Mouse (Mus musculus) neural tube, embryonic 13.5 days (tissue): ENCODE measurements around the gene Il9r. TPM values are rescaled to one million over a fixed set of nuclear protein-coding genes. Genes with fewer than 3 reads are reported as not detected.

Source experiments
- ATAC-seq: fragments of 200-750 bp; cut with Nextera tagmentation; 2 replicates; pipeline ENCODE4 v1.8.0; 2017; ENCODE audit warnings: low read depth, mild to moderate bottlenecking, moderate TSS enrichment, moderate library complexity
- H3K27ac ChIP-seq: fragments of 300-500 bp; sonication (generic); replicated peaks from 2 replicates; pipeline ENCODE4 v1.5.1; 2015; ENCODE audit warnings: moderate library complexity, mild to moderate bottlenecking, inconsistent platforms
- H3K27me3 ChIP-seq: fragments of 300-500 bp; sonication (generic); 2 replicates; pipeline ENCODE4 v1.6.1; 2015; ENCODE audit warnings: mild to moderate bottlenecking, inconsistent platforms
- H3K36me3 ChIP-seq: fragments of 300-500 bp; sonication (generic); 2 replicates; pipeline ENCODE4 v1.6.1; 2015; ENCODE audit warnings: mild to moderate bottlenecking, inconsistent platforms
- H3K4me1 ChIP-seq: fragments of 300-500 bp; sonication (generic); replicated peaks from 2 replicates; pipeline ENCODE4 v1.6.1; 2015; ENCODE audit warnings: inconsistent platforms
- H3K4me2 ChIP-seq: fragments of 300-500 bp; sonication (generic); 2 replicates; pipeline ENCODE4 v1.6.1; 2015; ENCODE audit warnings: inconsistent platforms, mild to moderate bottlenecking, moderate library complexity
- H3K4me3 ChIP-seq: fragments of 300-500 bp; sonication (generic); 2 replicates; pipeline ENCODE4 v1.5.1; 2015; ENCODE audit warnings: mild to moderate bottlenecking, inconsistent platforms
- H3K9ac ChIP-seq: fragments of 300-500 bp; sonication (generic); 2 replicates; pipeline ENCODE4 v1.6.1; 2015; ENCODE audit warnings: moderate library complexity, mild to moderate bottlenecking, inconsistent platforms
- H3K9me3 ChIP-seq: fragments of 300-500 bp; sonication (generic); 2 replicates; pipeline ENCODE4 v1.6.1; 2016; ENCODE audit warnings: inconsistent platforms
- WGBS: fragments of 180-500 bp; shearing (Covaris S2); methylation state at CpG from one replicate; pipeline ENCODE4 v1.1.7; 2015; 5-methylcytosine and 5-hydroxymethylcytosine counted together
- polyA plus RNA-seq: library from polyadenylated mRNA; unstranded; fragments of >200 nt; fragmentation: Nextera tagmentation; extraction: Ambion mirVana; gene quantifications from 2 replicates; pipeline ENCODE4 v1.2.1, GENCODE M21; 2015

The Il9r gene
- polyA plus RNA-seq, 1 experiment from 2014 or later: not detected

- Histone ChIP-seq H3K27me3 (no peaks in the 10 kb centered on the region), H3K4me1 (no peaks in the 10 kb centered on the region), H3K9ac (no peak overlapping the region), H3K27ac (no peak overlapping the region), H3K4me2 (no peak overlapping the region), H3K9me3 (no peaks in the 10 kb centered on the region), H3K4me3 (no peak overlapping the region), H3K36me3 (no peaks in the 10 kb centered on the region)
- ATAC-seq: no peak
- WGBS: 46% methylated on average over 11 of the region's 11 CpGs
These were observed 4.1 kb downstream of the Il9r start for GRCm38 (mm10) chr11:32195867-32196540.

DNA sequence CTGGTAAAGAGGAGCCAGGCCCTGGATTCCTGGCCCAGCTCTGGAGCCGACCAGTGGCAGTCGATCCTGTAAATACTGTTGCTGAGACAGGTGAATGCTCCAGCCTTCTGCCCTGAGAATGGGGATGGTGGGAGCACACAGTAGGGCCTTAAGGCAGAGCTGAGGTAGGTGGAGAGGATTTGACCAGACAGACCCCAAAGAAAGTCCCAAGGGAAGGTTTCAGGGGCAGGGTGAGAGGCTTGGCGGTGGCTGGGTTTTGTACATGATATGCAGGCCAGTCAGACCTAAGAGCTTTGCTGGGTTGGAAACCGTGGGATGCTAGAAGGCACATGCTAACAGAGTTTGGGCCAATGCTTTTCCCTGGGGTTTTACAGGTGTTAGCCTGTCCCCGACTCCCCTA, 5.5 kb downstream of the Il9r start:
- no peak overlapping the region for H3K27ac ChIP-seq
- no peak overlapping the region for H3K4me3 ChIP-seq
- no peaks in the 10 kb centered on the region for H3K36me3 ChIP-seq
- no peak for ATAC-seq
- H3K9me3 ChIP-seq: no peaks in the 10 kb centered on the region
- H3K4me1 ChIP-seq: peaks cover 6% of the 10 kb centered on the region; the same call in 1 of the 2 replicates
- H3K9ac ChIP-seq: no peak overlapping the region
- 81% methylated on average over 5 of the region's 5 CpGs for WGBS
- H3K27me3 ChIP-seq: no peaks in the 10 kb centered on the region
- H3K4me2 ChIP-seq: no peak overlapping the region

GRCm38 (mm10) chr11:32194086-32194485, 6.0 kb downstream of the Il9r start:
- WGBS: 83% methylated on average over 10 of the region's 10 CpGs
- H3K4me1 ChIP-seq: peaks cover 6% of the 10 kb centered on the region; the same call in 1 of the 2 replicates
- ATAC-seq: no peak

DNA sequence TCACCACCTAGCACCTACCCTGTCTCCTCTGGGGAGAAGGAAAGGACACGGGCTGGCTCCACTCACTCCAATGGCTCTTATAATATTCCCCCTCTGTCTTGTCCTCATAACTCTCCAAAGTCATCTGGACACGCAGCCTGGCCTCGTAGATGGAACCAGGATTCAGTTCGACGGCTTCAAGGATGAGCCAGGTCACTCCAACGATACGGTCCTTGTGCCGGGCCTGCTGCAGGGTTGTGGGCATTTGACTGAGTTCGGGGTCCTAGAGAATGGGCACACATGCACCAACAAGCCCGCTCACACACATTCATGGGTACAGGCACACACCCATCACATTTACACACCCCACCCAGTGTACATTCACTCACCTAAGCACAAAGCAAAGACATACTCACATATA, 6.9 kb downstream of the Il9r start:
- Histone ChIP-seq H3K27me3 (no peaks in the 10 kb centered on the region), H3K27ac (no peak overlapping the region), H3K9me3 (no peaks in the 10 kb centered on the region), H3K36me3 (no peaks in the 10 kb centered on the region), H3K4me2 (no peak overlapping the region), H3K4me3 (no peak overlapping the region), H3K4me1 (peaks cover 6% of the 10 kb centered on the region; the same call in 1 of the 2 replicates), H3K9ac (no peak overlapping the region)
- 83% methylated on average over 10 of the region's 10 CpGs for WGBS
- no peak for ATAC-seq

More at GRCm38 (mm10) chr11:32194086-32194485, 6.0 kb downstream of the Il9r start:
- H3K4me2 ChIP-seq: no peak overlapping the region
- no peaks in the 10 kb centered on the region for H3K9me3 ChIP-seq
- no peaks in the 10 kb centered on the region for H3K36me3 ChIP-seq
- no peak overlapping the region for H3K27ac ChIP-seq
- no peak overlapping the region for H3K4me3 ChIP-seq
- H3K27me3 ChIP-seq: no peaks in the 10 kb centered on the region
- H3K9ac ChIP-seq: no peak overlapping the region

DNA sequence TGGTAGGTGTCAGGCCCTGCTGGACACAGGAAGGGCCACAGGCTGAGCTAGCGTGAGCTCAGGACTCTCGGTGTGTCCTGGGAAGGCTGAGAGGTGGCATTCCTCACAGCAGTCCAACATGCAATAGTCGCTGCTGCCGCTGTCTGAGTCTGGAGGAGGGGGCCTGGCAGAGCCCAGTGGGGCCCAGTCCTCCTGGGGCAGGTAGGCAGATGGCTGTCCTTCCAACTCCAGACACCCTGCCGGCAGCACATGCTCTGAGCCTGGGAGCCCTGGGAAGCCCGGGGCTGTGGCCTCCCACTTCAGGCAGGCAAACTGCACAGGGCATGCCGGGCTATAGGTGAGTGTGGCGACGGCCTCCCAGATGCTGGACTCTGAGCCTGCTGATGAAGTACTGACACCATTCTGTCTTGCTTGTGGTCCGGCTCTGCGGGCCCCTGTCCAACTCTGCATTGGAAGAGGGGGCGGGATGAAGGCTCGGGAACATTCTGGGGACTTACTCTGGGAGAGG, 9.4 kb downstream of the Il9r start:
- no peak overlapping the region for H3K27ac ChIP-seq
- 82% methylated on average over 13 of the region's 13 CpGs for WGBS

GRCm38 (mm10) chr11:32190119-32190518, 10.0 kb downstream of the Il9r start:
- 78% methylated on average over 9 of the region's 9 CpGs for WGBS
- H3K4me2 ChIP-seq: no peak overlapping the region
- no peaks in the 10 kb centered on the region for H3K36me3 ChIP-seq
- H3K4me1 ChIP-seq: peaks cover 6% of the 10 kb centered on the region; the same call in 1 of the 2 replicates
- no peak overlapping the region for H3K27ac ChIP-seq
- H3K9me3 ChIP-seq: no peaks in the 10 kb centered on the region
- ATAC-seq: peak; percentile 32
- H3K4me3 ChIP-seq: no peak overlapping the region
- H3K27me3 ChIP-seq: no peaks in the 10 kb centered on the region
- H3K9ac ChIP-seq: no peak overlapping the region

More for the DNA sequence above, 9.4 kb downstream of the Il9r start:
- Histone ChIP-seq H3K9ac (no peak overlapping the region), H3K36me3 (no peaks in the 10 kb centered on the region), H3K27me3 (no peaks in the 10 kb centered on the region), H3K9me3 (no peaks in the 10 kb centered on the region), H3K4me3 (no peak overlapping the region), H3K4me1 (peaks cover 6% of the 10 kb centered on the region; the same call in 1 of the 2 replicates), H3K4me2 (no peak overlapping the region)
- peak; percentile 19; the same call in 1 of the 2 replicates for ATAC-seq

DNA sequence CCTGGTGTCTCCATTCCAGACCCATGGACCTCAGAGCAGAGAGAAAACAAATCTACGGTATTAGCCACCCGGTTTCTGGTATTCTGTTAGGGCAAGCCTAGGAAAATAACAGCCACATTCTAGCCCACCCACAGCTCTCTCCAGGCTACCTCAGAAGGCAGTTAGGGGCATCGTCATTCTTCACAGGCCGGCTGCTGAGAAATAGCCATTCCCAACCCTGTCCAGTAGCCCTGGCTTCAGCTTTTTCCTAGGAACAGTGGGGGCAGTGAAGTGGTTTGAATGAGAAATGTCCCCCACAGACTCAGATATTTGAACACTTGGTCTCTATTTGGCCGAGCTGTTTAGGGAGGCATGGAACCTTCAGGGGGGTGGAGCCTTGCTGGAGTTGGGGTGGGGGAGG, 10.6 kb downstream of the Il9r start:
- 60% methylated on average over 5 of the region's 5 CpGs for WGBS
- Histone ChIP-seq H3K36me3 (no peaks in the 10 kb centered on the region), H3K4me3 (no peak overlapping the region)

DNA sequence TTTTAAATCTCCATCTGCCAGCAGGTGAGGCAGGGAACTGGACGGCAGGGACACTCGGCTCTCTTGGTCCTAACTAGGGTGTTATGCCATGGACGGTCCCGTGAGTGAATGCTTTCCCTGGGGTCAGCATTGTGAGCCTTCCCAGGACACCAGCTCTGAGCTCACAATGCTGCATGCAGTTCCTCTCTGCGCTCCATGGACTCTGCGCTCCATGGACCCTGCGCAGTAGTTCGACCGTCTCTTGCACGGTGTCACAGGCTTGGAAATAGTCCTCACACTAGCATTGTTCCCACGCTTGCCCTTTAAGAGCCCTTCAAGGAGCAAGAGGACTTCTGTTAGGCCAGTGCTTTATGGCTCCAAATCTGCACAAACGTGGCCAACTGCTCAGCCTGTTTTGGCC, 11.2 kb downstream of the Il9r start:
- Histone ChIP-seq H3K36me3 (no peaks in the 10 kb centered on the region), H3K4me2 (no peak overlapping the region)

More for the DNA sequence above, 10.6 kb downstream of the Il9r start:
- Histone ChIP-seq H3K9me3 (no peaks in the 10 kb centered on the region), H3K27me3 (no peaks in the 10 kb centered on the region), H3K27ac (no peak overlapping the region), H3K9ac (no peak overlapping the region), H3K4me1 (peaks cover 6% of the 10 kb centered on the region; the same call in 1 of the 2 replicates), H3K4me2 (no peak overlapping the region)
- no peak for ATAC-seq

GRCm38 (mm10) chr11:32187256-32187655, 12.8 kb downstream of the Il9r start:
- peaks cover 6% of the 10 kb centered on the region; the same call in 1 of the 2 replicates for H3K4me1 ChIP-seq
- no peak for ATAC-seq

More for the DNA sequence above, 11.2 kb downstream of the Il9r start:
- no peaks in the 10 kb centered on the region for H3K27me3 ChIP-seq
- no peak overlapping the region for H3K27ac ChIP-seq
- no peak for ATAC-seq
- H3K4me3 ChIP-seq: no peak overlapping the region
- H3K4me1 ChIP-seq: peaks cover 6% of the 10 kb centered on the region; the same call in 1 of the 2 replicates
- no peaks in the 10 kb centered on the region for H3K9me3 ChIP-seq
- no peak overlapping the region for H3K9ac ChIP-seq
- WGBS: 85% methylated on average over 12 of the region's 12 CpGs

DNA sequence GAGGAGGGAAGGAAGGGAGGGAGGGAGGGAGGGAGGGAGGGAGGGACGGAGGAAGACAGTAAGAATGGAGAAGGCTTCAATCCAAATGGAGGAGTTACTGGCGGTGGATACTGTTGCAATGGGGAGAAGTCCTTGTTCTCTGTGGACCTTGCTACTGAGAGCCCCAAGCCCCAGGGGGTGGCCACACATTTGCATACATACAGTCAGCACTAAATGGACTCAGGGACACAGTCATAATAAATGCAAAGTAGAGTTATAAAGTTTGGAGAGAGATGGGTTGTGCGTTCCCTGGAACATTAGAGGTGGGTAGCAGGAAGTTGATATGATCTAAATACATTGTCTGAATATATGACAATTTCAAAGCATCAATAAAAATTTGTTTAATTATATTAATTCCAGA, 14.0 kb downstream of the Il9r start:
- WGBS: 73% methylated on average over 3 of the region's 3 CpGs

More at GRCm38 (mm10) chr11:32187256-32187655, 12.8 kb downstream of the Il9r start:
- no peak overlapping the region for H3K9ac ChIP-seq
- no peaks in the 10 kb centered on the region for H3K9me3 ChIP-seq
- H3K4me2 ChIP-seq: no peak overlapping the region
- no peak overlapping the region for H3K27ac ChIP-seq
- no peaks in the 10 kb centered on the region for H3K27me3 ChIP-seq
- no peaks in the 10 kb centered on the region for H3K36me3 ChIP-seq
- WGBS: 88% methylated on average over 4 of the region's 4 CpGs
- no peak overlapping the region for H3K4me3 ChIP-seq

DNA sequence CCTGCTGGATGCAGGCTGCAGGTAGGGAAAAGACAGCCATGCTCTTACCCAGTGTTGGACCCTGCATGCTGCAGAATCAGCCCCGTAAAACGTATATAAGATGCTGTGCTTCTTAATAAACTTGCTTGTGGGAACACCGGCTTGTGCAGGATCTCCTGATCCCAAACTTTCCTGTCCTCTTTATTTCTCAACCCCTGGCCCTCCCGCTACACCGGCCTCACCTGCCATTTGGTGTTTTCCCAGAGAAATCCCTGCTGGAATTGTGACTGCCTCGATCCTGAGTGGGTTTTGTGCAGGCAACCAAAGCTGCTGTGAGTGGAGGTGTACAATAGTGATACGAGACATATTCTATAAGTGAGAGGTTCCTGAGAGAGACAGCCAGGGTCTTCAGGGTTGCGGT, 15.6 kb downstream of the Il9r start:
- 90% methylated on average over 8 of the region's 8 CpGs for WGBS

More for the DNA sequence above, 14.0 kb downstream of the Il9r start:
- H3K27me3 ChIP-seq: peaks cover 5% of the 10 kb centered on the region; the same call in 1 of the 2 replicates
- H3K27ac ChIP-seq: no peak overlapping the region
- H3K4me1 ChIP-seq: peaks cover 6% of the 10 kb centered on the region; the same call in 1 of the 2 replicates
- H3K4me2 ChIP-seq: no peak overlapping the region
- ATAC-seq: no peak
- no peak overlapping the region for H3K4me3 ChIP-seq
- no peak overlapping the region for H3K9ac ChIP-seq
- no peaks in the 10 kb centered on the region for H3K36me3 ChIP-seq
- no peaks in the 10 kb centered on the region for H3K9me3 ChIP-seq

GRCm38 (mm10) chr11:32181973-32182868, 17.9 kb downstream of the Il9r start:
- H3K9me3 ChIP-seq: no peaks in the 10 kb centered on the region
- no peaks in the 10 kb centered on the region for H3K4me1 ChIP-seq
- WGBS: 47% methylated on average over 24 of the region's 25 CpGs
- H3K27ac ChIP-seq: no peak overlapping the region
- no peaks in the 10 kb centered on the region for H3K36me3 ChIP-seq
- no peak overlapping the region for H3K4me2 ChIP-seq
- ATAC-seq: no peak; the same call in none of the 2 replicates
- no peak overlapping the region for H3K4me3 ChIP-seq
- H3K9ac ChIP-seq: no peak overlapping the region
- peaks cover 5% of the 10 kb centered on the region; the same call in 1 of the 2 replicates for H3K27me3 ChIP-seq

More for the DNA sequence above, 15.6 kb downstream of the Il9r start:
- Histone ChIP-seq H3K9ac (no peak overlapping the region), H3K27me3 (peaks cover 5% of the 10 kb centered on the region; the same call in 1 of the 2 replicates), H3K27ac (no peak overlapping the region), H3K4me1 (no peaks in the 10 kb centered on the region), H3K36me3 (no peaks in the 10 kb centered on the region), H3K4me3 (no peak overlapping the region), H3K9me3 (no peaks in the 10 kb centered on the region), H3K4me2 (no peak overlapping the region)
- no peak for ATAC-seq
